Mouse (Mus musculus) urinary bladder, postnatal 36 days (tissue): Measurements from ENCODE around the gene Serinc5.

Source experiments
- DNase-seq, 2 experiments: peaks; one replicate each; pipeline ENCODE4 v3.0.0; 2022; ENCODE audit warnings: low spot score in 2 of 2, mixed read lengths in 1 of 2

Serinc5 gene

GRCm38 (mm10) chr13:92740671-92741270 lies 129.9 kb downstream of the Serinc5 start:
- DNase-seq, result peak in 1 of 2 experiments; percentile 16

DNA sequence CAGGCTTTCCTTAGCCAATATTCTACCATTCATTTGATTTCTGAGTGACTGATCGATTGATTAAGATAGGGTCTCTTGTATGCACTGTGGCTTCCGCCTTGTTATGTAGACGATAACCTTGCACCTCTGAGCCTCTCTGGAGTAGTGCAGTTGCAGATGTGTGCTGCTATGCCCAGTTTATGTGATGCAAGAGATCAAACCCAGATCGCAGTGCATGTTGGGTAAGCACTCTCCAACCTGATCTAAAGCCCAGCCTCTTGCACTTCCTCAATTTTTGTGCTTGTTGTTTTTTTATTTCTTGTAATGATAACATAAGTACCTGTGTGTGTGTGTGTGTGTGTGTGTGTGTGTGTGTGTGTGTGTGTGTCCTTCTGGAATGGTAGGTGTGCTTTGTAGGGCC lies 132.0 kb downstream of the Serinc5 start:
- no peak for DNase-seq

GRCm38 (mm10) chr13:92743337-92743736 lies 132.4 kb downstream of the Serinc5 start:
- DNase-seq, result no peak

DNA sequence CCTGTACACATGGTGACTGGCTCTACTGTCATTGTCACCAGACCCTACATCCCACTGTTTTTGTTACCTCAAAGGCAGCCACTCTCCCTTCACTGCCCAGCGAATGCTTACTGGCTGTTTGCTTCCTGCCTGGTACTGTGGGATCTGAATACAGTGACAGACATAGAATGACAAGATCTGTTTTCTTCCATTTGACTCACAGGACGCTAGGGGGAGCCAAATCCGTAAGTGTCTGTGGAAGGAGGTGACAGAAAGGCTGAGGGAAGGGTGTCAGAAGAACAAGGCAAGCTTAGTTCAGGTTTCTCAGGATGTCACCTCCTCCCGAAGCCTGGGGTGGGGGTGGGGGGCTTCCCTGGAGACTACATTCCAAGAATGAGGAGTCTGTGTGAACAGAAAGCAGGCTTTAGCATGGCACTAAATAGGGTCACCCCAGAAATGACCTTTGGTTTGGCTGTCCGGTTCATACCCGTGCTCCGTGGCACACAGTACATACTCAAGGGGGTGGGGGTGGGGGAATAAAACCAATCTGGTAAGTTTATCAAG lies 140.2 kb downstream of the Serinc5 start:
- DNase-seq, result peak; percentile 35 to 48

GRCm38 (mm10) chr13:92751726-92752565 lies 141.1 kb downstream of the Serinc5 start:
- DNase-seq, result peak; percentile 54 to 73

- DNase-seq, result no peak
Measured at GRCm38 (mm10) chr13:92753676-92754075, 142.8 kb downstream of the Serinc5 start.

DNA sequence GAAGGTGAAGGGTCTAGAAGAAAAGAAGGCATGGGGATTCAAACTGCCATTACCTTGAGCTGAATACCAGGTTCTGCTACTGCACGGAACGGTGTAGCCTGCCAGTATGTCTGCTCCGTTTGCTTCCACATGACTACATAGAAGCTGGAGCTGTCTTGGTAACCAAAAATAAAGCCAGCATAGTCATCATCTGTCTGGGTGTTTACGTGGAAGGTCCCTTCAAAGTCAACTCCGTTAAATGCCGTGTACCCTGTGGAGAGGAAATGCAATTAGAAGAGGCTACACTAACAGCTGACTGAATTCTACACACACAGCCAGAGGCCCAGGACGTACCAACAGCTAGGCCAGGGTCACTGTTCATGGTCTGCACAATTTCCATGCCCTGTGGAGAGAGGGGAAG lies 144.1 kb downstream of the Serinc5 start:
- DNase-seq, result no peak

- DNase-seq, result no peak
Measured at GRCm38 (mm10) chr13:92757972-92758585, 147.2 kb downstream of the Serinc5 start.

DNA sequence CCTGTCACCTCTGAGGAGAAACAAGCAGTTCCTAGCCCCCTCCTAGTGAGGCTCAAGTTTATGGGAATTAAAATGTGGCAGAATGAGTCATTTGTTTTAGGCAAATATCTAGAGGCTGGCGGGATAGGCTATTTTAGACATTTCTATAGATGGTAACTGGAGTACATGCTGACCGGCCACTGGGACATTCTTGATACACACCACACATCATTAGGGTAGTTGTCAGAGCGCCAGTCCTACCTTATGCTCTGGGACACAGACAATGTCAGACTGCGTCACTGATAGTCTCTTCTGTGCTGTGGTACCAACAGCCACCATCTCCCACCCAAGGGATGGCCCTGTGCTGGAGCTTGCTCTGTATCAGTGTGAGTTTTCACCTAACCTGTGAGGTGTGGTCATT lies 148.2 kb downstream of the Serinc5 start:
- no peak for DNase-seq

GRCm38 (mm10) chr13:92760519-92760918 lies 149.6 kb downstream of the Serinc5 start:
- DNase-seq, result no peak
